Mouse (Mus musculus): ENCODE data around the gene Nasp. TPM values are rescaled to one million over a fixed set of nuclear protein-coding genes. Genes with fewer than 3 reads are reported as not detected.
"Not testable (repeated sequence)": the region's sequence is repeated elsewhere in the genome, so short reads cannot be mapped to it uniquely, and the experiment has no call there.

Nasp gene
- 134 and 149 TPM in 2 replicates for total RNA-seq (2014; fragmentation: Nextera tagmentation)
- 315 and 326 TPM in 2 replicates for total RNA-seq (2017)
- polyA plus RNA-seq (2012): 11.9 and 25.8 TPM in 2 replicates

DNA sequence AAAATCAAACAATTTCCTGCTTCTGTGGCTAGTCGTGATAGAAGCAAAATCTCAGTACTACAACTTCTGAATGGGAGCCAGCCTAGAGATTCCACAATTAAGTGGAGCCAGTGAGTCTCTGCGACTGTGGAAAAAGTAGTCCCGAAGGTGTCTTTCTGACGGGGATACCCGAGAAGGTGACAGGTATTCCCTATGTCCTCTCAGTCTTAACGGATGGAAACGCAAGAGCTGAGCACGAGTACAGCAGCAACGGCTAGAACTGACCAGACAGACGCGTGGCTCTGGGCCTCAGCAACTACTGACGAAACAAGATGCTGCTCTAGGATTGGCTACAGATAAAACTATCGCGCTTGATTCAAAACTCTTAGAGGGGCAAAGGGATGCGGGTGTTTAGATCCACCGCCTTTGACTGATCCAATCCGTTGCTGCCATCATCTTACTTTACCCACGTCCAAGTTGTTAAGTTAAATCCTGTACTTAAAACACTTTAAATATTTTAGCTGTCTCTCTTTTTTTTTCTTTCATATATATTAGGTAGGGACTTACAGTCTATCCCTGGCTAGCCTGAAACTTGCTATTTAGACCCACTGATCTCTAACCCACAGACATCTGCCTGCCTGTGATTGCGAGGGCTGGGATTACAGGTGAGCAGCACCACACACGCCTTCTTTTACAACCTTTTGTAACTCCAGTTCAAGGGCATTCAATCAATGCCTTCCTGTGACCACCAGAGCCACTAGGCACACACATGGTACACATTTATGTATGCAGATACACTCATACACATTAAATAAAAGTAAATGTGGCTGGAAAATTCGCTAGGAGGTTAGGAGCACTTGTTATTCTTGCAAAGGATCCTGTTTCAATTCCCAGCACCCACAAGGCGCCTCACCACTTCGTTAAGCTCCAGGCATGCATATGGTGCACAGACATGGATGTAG lies at the start of gene Nasp:
Gene Nasp, minus strand, starts transcription at position 220 of the 941 bp plus-strand sequence.
- DNase-seq (ENCODE audit: low spot score) (peak; percentile 61), ATAC-seq (ENCODE audit: extremely low read depth, insufficient number of reproducible peaks, low FRiP score, poor library complexity, severe bottlenecking) (peak; percentile 70)
- TF ChIP-seq CTCF (IDR thresholded peaks at IDR 0.05; ENCODE audit: low read depth, low read length) (no peak), GATA2 (IDR thresholded peaks at IDR 0.05; ENCODE audit: borderline replicate concordance, low read depth, low read length) (no peak), TAL1 (conservative IDR thresholded peaks at IDR 0.05; ENCODE audit: low read depth, low read length) (no peak), POLR2AphosphoS5 (IDR thresholded peaks at IDR 0.05; ENCODE audit: insufficient replicate concordance, low read depth, low read length) (no peak), GATA1 (IDR thresholded peaks at IDR 0.05; ENCODE audit: borderline replicate concordance, low read length) (no peak)
- Histone ChIP-seq H3K9me3 (replicated peaks) (no peaks in the 10 kb centered on the region), H3K4me3 (ENCODE audit: low read depth, low read length) (peak within 1 kb of the TSS; percentile 99), H3K4me1 (ENCODE audit: insufficient read depth, low read depth, low read length) (peaks cover 26% of the 10 kb centered on the region), H3K27me3 (ENCODE audit: insufficient read depth, low read length) (no peaks in the 10 kb centered on the region), H3K36me3 (replicated peaks) (peaks cover 19% of the 10 kb centered on the region)

DNA sequence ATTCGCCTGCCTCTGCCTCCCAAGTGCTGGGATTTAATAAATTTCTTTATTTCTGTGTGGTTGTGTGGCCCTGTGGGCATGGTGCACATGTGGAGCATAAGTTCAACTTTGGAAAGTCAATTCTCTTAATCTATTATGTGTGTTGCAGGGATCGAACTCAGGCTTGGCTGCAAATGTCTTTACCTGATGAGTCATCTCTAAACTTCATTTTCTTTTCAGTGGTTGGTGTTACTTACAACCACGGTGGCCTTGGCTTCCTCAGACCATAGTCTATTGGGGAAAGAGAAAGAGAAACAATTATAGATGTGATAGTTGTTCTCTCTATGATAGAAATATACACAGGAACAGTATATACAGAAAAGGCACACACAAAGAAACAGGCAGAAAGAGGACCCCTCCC lies 48.3 kb upstream of the Nasp start:
- H3K9me3 ChIP-seq (replicated peaks): no peaks in the 10 kb centered on the region
- peaks cover 5% of the 10 kb centered on the region; the same call in 1 of the 2 replicates for H3K27me3 ChIP-seq (ENCODE audit: insufficient read depth, low read length)
- peaks cover 19% of the 10 kb centered on the region for H3K4me1 ChIP-seq (ENCODE audit: insufficient read depth, low read depth, low read length)
- H3K4me3 ChIP-seq (ENCODE audit: low read depth, low read length): no peak overlapping the region
- no peaks in the 10 kb centered on the region for H3K36me3 ChIP-seq (replicated peaks)
- TF ChIP-seq GATA2 (IDR thresholded peaks at IDR 0.05; ENCODE audit: borderline replicate concordance, low read depth, low read length): no peak
- no peak for TF ChIP-seq TAL1 (conservative IDR thresholded peaks at IDR 0.05; ENCODE audit: low read depth, low read length)
- no peak for TF ChIP-seq GATA1 (IDR thresholded peaks at IDR 0.05; ENCODE audit: borderline replicate concordance, low read length)
- TF ChIP-seq CTCF (IDR thresholded peaks at IDR 0.05; ENCODE audit: low read depth, low read length): no peak
- no peak for TF ChIP-seq POLR2AphosphoS5 (IDR thresholded peaks at IDR 0.05; ENCODE audit: insufficient replicate concordance, low read depth, low read length)
- no peak for DNase-seq (ENCODE audit: low spot score)
- no peak for ATAC-seq (ENCODE audit: extremely low read depth, insufficient number of reproducible peaks, low FRiP score, poor library complexity, severe bottlenecking)

DNA sequence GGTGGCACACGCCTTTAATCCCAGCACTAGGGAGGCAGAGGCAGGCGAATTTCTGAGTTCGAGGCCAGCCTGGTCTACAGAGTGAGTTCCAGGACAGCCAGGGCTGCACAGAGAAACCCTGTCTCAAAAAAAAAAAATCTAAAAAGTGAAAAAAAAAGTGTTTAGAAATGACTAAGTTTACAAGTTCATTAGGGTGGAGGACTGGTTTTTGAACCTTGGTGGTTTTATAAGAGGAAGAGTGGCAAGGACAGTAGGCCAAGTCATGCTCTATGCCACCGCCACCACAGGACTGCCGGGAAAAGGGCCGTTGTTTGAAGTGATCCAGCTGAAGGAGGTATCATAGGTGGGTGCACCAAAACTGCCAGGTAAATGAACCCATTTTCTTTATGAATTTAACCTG lies 47.0 kb upstream of the Nasp start:
- not testable (repeated sequence) for DNase-seq (ENCODE audit: low spot score); ATAC-seq (ENCODE audit: extremely low read depth, insufficient number of reproducible peaks, low FRiP score, poor library complexity, severe bottlenecking); H3K9me3 ChIP-seq (replicated peaks); H3K36me3 ChIP-seq (replicated peaks); H3K27me3 ChIP-seq (ENCODE audit: insufficient read depth, low read length); H3K4me3 ChIP-seq (ENCODE audit: low read depth, low read length)
- peaks cover 19% of the 10 kb centered on the region for H3K4me1 ChIP-seq (ENCODE audit: insufficient read depth, low read depth, low read length)

DNA sequence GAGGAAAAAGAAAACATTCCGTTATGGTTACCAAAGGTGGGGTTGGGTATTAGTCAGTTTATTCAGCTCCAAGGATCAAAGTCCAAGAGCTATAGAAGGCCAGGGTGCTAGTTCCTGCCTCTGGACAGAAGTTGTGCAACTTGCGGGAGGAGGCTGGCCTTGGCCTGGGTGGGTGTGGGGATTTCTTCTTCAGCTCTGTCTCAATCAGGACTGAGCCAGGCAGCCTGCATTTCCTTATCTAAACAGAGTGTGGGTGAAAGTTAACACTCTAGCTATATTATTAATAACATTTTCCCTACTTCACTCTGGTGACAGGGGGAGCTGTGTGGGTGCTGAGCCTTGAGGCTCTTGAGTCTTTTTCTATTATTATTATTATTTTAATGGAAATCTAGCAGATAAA lies 45.0 kb upstream of the Nasp start:
- H3K4me3 ChIP-seq (ENCODE audit: low read depth, low read length): no peak overlapping the region
- no peak for ATAC-seq (ENCODE audit: extremely low read depth, insufficient number of reproducible peaks, low FRiP score, poor library complexity, severe bottlenecking)
- no peak for DNase-seq (ENCODE audit: low spot score)
- no peaks in the 10 kb centered on the region for H3K9me3 ChIP-seq (replicated peaks)
- peaks cover 21% of the 10 kb centered on the region for H3K4me1 ChIP-seq (ENCODE audit: insufficient read depth, low read depth, low read length)
- no peak for TF ChIP-seq POLR2AphosphoS5 (IDR thresholded peaks at IDR 0.05; ENCODE audit: insufficient replicate concordance, low read depth, low read length)
- TF ChIP-seq TAL1 (conservative IDR thresholded peaks at IDR 0.05; ENCODE audit: low read depth, low read length): no peak
- TF ChIP-seq CTCF (IDR thresholded peaks at IDR 0.05; ENCODE audit: low read depth, low read length): no peak
- no peak for TF ChIP-seq GATA1 (IDR thresholded peaks at IDR 0.05; ENCODE audit: borderline replicate concordance, low read length)
- no peak for TF ChIP-seq GATA2 (IDR thresholded peaks at IDR 0.05; ENCODE audit: borderline replicate concordance, low read depth, low read length)
- peaks cover 6% of the 10 kb centered on the region; the same call in 1 of the 2 replicates for H3K27me3 ChIP-seq (ENCODE audit: insufficient read depth, low read length)
- no peaks in the 10 kb centered on the region for H3K36me3 ChIP-seq (replicated peaks)

DNA sequence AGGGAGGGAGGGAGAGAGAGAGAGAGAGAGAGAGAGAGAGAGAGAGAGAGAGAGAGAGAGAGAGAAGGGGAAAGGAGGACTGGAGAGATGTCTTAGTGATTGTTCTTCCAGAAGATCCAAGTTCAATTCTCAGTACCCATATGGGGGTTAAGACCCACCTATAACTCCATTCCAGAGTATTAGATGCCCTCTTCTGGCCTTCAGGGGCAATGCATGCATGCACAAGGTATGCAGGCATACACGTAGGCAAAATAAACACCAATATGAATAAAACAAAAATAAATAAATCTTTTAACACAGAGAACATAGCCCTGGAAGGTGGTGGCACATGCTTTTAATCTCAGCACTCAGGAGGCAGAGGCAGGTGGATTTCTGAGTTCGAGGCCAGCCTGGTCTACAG lies 41.5 kb upstream of the Nasp start:
- H3K4me3 ChIP-seq (ENCODE audit: low read depth, low read length): no peak overlapping the region
- ATAC-seq (ENCODE audit: extremely low read depth, insufficient number of reproducible peaks, low FRiP score, poor library complexity, severe bottlenecking): no peak
- no peak for DNase-seq (ENCODE audit: low spot score)
- H3K36me3 ChIP-seq (replicated peaks): no peaks in the 10 kb centered on the region
- peaks cover 2% of the 10 kb centered on the region; the same call in 1 of the 2 replicates for H3K27me3 ChIP-seq (ENCODE audit: insufficient read depth, low read length)
- H3K9me3 ChIP-seq (replicated peaks): no peaks in the 10 kb centered on the region
- TF ChIP-seq GATA1 (IDR thresholded peaks at IDR 0.05; ENCODE audit: borderline replicate concordance, low read length) (no peak), CTCF (IDR thresholded peaks at IDR 0.05; ENCODE audit: low read depth, low read length) (peak; percentile 23; the same call in 1 of the 2 replicates)
- H3K4me1 ChIP-seq (ENCODE audit: insufficient read depth, low read depth, low read length): peaks cover 13% of the 10 kb centered on the region

DNA sequence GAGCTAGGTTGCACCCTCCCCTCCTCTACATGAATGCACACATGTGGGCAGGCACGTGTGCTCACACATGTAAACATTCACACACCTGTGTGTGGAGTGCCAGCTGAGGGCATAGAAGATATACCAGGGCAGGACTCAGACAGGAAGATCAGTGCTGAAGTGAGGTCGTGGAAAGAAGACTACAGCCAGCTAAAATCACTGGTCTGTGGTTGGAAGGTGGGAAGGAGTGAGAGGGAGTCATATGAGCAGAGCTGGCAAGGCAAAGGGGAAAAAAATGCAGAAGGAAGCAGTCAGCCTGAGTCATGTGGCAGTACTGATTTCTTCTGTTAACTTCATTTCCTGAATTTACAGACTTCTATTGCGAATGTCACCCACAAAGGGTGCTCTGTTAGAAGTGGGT lies 40.4 kb upstream of the Nasp start:
- H3K4me3 ChIP-seq (ENCODE audit: low read depth, low read length): no peak overlapping the region
- ATAC-seq (ENCODE audit: extremely low read depth, insufficient number of reproducible peaks, low FRiP score, poor library complexity, severe bottlenecking) (no peak), DNase-seq (ENCODE audit: low spot score) (no peak)
- H3K9me3 ChIP-seq (replicated peaks): no peaks in the 10 kb centered on the region
- peaks cover 2% of the 10 kb centered on the region; the same call in 1 of the 2 replicates for H3K27me3 ChIP-seq (ENCODE audit: insufficient read depth, low read length)
- TF ChIP-seq POLR2AphosphoS5 (IDR thresholded peaks at IDR 0.05; ENCODE audit: insufficient replicate concordance, low read depth, low read length): no peak
- peaks cover 9% of the 10 kb centered on the region for H3K4me1 ChIP-seq (ENCODE audit: insufficient read depth, low read depth, low read length)
- no peaks in the 10 kb centered on the region for H3K36me3 ChIP-seq (replicated peaks)
